Mouse (Mus musculus): ENCODE measurements around the gene Hist1h2an.
"Not testable (repeated sequence)": the region's sequence is repeated elsewhere in the genome, so short reads cannot be mapped to it uniquely, and the experiment has no call there.

Hist1h2an gene

DNA sequence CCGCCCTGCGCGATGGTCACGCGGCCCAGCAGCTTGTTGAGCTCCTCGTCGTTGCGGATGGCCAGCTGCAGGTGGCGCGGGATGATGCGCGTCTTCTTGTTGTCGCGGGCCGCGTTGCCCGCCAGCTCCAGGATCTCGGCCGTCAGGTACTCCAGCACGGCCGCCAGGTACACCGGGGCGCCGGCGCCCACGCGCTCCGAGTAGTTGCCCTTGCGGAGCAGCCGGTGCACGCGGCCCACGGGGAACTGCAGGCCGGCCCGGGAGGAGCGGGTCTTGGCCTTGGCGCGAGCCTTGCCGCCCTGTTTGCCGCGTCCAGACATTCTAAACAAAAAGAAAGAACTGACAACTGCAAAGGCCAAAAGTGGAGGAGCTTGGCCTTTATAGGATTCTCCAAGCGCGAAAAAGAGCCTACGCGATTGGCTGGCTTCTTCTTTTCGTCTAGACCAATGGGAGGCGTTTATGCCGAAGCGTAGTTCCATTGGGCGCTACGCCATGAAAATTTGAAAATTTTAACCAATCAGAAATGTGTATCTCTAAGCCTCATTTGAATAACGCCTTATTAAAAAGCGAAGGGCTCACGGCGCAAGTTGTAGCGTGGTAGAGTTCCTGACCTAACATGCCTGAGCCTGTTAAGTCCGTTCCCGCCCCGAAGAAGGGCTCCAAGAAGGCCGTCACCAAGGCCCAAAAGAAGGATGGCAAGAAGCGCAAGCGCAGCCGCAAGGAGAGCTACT lies at the start of gene Hist1h2an, which contains the start of gene Hist1h2bp:
Gene Hist1h2an (minus strand): TSS at position 320 of the 731 bp plus-strand sequence.
Gene Hist1h2bp (plus strand): TSS at position 563 of the 731 bp plus-strand sequence.
- peak; percentile 91 for DNase-seq

DNA sequence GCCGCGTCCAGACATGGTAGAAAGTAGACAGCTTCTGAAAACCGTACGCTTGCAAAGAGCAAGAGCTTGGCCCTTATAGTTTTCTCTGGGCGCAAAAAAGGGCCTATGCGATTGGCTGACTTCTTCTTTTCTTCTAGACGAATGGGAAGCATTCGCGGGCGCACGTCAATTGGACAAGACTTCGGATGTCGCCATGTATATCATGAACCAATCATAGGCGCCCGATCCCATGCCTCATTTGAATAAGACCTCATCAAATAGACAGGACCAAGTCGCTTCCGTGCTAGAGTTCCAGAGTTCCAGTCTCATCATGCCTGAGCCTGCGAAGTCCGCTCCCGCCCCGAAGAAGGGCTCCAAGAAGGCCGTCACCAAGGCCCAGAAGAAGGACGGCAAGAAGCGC lies 46.4 kb upstream of the Hist1h2an start, which contains the start of the genes Hist1h2ap and Hist1h2br:
Gene Hist1h2ap (minus strand): TSS at position 47 of the 400 bp plus-strand sequence.
Gene Hist1h2br (plus strand): TSS at position 283 of the 400 bp plus-strand sequence.
- DNase-seq, result not testable (repeated sequence)

DNA sequence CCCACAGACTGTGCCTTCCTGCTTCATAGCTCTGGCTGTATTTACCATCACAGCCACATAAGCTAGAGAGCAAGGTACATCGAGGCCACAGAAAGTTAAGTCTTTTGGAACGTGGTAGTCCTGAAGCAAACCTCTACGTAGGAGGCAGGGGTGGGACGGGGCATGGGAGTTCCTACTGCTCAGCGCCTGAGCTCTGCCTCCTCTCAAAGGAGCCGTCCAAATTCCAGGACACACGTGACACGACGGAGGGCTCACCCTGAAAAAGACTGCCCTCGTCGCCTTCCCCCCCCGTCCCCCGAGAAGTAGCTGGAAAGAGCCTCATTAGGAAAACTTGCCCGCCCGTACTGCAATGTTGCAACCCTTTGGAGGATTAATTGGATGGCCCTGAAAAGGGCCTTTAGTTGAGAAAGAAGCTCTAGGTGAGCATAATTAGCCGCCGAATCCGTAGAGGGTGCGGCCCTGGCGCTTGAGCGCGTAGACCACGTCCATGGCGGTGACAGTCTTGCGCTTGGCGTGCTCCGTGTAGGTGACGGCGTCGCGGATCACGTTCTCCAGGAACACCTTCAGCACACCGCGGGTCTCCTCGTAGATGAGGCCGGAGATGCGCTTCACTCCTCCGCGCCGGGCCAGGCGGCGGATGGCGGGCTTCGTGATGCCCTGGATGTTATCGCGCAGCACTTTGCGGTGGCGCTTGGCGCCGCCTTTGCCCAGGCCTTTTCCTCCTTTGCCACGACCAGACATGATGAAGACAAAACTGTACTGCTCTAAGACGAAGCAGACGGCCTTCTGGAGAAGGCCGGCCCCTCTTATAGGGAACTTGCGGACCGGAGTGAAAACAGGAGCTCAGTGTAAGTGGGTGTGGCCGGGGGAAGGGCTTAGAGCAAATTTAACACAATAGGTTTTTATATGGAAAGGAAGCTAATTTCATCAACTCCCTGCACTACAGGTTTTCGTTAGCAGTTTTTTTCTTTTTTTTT lies 44.7 kb upstream of the Hist1h2an start, which contains the start of gene Hist1h4n:
Gene Hist1h4n (minus strand): TSS at position 779 of the 977 bp plus-strand sequence.
- peak; percentile 31 for DNase-seq

DNA sequence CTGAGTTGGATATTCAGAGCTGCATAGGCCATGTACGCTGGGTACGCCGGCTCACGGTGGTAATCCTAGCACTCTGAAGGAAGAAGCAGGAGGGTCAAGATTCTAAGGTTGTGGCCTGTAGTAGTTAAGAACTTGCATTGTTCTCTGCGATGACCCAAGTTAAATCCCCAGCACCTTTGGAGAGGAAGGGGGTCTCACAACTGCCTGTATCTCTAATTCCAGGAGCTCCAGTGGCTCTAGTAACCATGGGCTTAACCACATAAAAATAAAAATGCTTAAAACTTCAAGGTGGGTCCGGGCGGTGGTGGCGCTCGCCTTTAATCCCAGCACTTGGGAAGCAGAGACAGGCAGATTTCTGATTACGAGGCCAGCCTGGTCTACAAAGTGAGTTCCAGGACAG lies 43.3 kb upstream of the Hist1h2an start:
- no peak for DNase-seq

DNA sequence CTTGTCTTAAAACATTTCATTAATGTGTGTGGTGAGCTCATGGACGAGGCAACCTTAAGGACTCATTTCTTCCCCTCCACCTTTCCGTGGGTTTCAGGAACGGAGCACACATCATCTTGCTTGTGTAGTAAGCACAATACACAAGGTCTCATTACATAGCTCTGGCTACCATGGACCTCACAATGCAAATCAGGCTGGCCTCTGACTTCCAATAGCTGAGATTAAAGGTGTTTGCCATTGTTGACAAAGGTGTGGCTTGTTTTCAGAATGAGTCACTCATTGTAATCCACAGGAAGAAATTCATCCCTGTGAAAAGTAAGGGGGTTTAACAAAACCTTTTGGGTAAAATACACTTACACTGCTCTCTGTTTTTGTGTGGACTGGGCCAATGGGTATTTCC lies 41.5 kb upstream of the Hist1h2an start:
- no peak for DNase-seq

DNA sequence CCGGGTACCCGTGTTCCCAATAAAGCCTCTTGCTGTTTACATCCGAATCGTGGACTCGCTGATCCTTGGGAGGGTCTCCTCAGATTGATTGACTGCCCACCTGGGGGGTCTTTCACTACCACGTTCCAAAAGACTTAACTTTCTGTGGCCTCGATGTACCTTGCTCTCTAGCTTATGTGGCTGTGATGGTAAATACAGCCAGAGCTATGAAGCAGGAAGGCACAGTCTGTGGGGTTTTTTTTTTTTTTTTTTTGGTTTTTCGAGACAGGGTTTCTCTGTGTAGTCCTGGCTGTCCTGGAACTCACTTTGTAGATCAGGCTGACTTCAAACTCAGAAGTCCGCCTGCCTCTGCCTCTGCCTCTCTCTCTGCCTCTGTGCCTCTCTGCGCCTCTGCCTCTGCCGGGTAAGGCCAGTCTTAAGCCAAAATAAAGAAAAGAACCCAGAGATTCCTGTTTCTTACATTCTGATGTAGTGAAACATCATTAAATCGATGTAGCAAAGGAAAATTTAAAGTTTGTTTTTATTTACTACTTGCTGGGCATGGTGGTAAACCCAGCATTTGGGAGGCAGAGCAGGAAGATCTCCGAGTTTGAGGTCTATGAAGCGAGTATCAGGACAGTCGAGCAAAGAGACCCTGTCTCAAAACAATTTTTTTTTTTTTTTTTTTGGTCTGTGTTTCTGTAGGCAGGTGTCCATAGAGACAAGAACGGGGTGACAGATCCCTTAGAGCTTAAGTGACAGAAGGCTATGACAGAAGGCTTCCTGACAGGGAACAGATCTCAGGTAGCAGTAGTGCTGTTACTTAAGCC lies 33.3 kb upstream of the Hist1h2an start:
- DNase-seq, result not testable (repeated sequence)

DNA sequence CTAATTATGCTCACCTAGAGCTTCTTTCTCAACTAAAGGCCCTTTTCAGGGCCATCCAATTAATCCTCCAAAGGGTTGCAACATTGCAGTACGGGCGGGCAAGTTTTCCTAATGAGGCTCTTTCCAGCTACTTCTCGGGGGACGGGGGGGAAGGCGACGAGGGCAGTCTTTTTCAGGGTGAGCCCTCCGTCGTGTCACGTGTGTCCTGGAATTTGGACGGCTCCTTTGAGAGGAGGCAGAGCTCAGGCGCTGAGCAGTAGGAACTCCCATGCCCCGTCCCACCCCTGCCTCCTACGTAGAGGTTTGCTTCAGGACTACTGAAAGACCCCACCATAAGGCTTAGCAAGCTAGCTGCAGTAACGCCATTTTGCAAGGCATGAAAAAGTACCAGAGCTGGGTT lies 25.1 kb upstream of the Hist1h2an start:
- DNase-seq, result not testable (repeated sequence)

DNA sequence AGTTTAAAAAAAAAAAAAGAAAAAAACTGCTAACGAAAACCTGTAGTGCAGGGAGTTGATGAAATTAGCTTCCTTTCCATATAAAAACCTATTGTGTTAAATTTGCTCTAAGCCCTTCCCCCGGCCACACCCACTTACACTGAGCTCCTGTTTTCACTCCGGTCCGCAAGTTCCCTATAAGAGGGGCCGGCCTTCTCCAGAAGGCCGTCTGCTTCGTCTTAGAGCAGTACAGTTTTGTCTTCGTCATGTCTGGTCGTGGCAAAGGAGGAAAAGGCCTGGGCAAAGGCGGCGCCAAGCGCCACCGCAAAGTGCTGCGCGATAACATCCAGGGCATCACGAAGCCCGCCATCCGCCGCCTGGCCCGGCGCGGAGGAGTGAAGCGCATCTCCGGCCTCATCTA lies 24.5 kb upstream of the Hist1h2an start, which contains the start of gene Hist1h4m:
Gene Hist1h4m (plus strand): TSS at position 208 of the 400 bp plus-strand sequence.
- DNase-seq, result peak; percentile 42

DNA sequence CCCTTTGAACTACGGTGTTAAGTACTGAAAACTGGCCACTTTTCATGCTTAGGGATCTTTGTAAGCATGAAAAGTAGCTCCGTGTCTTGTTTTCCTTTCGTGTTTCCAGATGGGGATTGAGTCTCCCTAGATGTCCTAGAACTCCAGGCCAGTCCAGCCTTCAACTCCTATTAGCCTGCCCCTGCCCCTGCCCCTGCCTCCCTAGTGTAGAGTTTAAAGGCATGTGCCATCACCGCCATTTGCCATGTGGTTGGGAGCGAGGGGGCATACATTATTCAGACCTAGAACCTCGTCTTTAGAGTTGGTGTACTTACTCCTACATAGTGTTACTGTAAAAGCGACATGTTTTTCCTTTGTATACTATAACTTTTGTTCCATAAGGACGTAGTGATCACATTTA lies 24.1 kb upstream of the Hist1h2an start:
- DNase-seq, result not testable (repeated sequence)

DNA sequence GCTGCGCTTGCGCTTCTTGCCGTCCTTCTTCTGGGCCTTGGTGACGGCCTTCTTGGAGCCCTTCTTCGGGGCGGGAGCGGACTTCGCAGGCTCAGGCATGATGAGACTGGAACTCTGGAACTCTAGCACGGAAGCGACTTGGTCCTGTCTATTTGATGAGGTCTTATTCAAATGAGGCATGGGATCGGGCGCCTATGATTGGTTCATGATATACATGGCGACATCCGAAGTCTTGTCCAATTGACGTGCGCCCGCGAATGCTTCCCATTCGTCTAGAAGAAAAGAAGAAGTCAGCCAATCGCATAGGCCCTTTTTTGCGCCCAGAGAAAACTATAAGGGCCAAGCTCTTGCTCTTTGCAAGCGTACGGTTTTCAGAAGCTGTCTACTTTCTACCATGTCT lies 23.1 kb upstream of the Hist1h2an start, which contains the start of the genes Hist1h2bq and Hist1h2ao:
Gene Hist1h2bq (minus strand): TSS at position 125 of the 400 bp plus-strand sequence.
Gene Hist1h2ao (plus strand): TSS at position 393 of the 400 bp plus-strand sequence.
- not testable (repeated sequence) for DNase-seq

DNA sequence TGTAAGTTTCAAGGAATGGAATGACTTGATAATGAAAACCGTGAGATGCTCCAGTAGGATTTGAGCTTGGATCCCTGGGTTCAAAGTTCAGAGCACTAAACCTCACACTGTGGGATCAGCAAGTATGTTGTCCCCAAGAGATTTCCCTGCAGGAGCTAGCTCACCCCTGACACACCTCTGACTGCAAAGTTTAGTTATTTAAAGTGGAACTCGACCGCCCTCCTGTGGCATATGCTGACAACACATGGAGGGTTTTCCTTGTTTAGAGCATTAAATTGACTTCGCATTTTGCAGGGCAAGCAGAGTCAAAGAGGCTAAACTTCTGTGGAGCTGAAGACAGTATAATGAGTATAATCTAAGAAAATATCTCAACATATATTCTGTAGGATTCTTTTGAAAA lies 16.0 kb upstream of the Hist1h2an start:
- not testable (repeated sequence) for DNase-seq

DNA sequence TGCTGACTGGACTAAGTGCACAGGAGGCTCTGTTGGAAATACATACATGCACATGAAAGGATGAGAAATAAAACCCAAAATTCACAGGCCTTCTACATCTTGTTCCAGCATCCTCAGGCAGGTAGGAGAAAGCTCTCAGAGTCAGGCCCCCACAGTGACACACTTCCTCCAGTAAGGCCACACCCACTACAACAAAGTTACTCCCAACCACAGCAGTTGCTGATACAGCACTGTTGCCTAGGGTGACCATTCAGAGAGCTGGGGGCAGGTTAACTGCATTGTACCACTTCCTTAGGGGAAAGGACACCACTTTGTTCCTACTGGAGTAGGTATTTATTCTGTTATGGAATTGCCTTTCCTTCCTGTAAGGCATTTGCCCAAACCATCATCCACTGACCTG lies 10.1 kb upstream of the Hist1h2an start:
- DNase-seq, result not testable (repeated sequence)

DNA sequence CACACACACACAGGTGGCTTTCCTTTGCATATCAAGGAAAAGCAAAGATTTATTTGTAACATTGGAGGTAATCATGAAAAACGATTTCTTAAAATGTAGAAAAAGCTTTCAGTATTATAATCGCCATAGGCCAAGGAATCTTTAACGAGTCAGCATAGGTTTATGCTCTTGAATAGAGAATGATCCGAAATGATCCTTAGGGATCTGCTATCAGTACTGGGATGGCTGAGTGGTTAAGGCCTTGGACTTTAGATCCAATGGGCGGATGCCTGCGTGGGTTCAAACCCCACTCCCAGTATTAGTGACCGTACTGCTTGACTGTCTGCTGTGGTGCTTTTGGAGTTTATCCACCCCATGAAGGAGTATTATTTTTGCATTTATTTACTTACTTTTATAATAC lies 8.6 kb upstream of the Hist1h2an start:
- no peak for DNase-seq

DNA sequence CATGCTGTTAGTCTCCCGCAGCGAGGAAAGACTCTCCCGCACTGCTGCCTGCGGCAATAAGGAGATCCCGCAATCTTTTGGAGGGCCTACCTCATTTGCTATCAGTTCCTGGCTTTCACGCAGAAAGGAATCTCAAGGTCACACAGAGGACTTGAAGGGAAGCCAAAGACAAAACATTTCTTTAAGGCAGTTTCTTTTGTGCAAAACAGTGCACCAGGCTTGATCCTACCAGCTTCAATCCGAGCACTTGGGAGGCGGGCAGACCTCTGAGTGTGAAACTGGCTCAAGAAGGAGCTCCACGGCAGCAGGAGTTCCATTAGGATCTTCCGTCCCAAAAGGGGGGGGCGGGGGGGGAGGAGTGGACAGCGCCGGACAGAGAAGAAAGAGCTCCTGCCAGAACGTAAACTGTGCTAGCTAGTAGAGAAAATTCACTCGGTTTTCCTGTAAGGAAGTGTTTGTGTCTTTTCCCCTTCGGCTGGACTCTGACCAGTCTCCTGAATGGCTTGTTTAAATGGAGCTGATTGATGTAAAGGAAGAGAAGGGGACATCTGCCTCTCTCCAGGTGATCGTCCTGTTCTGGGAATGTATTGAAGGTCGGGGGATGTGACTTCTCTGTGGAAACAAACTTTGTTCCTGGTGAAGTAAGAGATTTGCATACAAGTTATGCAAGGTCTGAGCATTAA lies 3.7 kb upstream of the Hist1h2an start:
- no peak for DNase-seq

DNA sequence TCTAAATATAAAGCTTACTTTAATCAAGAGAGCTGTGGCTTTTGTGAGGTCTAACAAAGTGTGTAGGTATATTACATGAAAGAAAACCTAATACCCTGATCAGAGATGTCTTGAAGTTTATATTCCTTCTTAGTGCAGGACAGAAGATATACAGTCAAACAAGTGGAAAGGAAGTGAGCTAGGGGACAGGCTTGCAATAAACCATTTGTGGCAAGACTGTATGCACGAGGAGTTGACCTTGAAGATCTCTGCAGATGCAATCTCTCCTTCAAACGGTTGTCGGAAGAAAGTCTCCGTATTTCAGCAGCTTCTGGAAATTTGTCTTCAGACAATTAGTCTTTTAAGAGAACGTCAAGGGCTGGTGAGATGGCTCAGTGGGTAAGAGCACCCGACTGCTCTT lies 2.9 kb upstream of the Hist1h2an start:
- DNase-seq, result no peak

DNA sequence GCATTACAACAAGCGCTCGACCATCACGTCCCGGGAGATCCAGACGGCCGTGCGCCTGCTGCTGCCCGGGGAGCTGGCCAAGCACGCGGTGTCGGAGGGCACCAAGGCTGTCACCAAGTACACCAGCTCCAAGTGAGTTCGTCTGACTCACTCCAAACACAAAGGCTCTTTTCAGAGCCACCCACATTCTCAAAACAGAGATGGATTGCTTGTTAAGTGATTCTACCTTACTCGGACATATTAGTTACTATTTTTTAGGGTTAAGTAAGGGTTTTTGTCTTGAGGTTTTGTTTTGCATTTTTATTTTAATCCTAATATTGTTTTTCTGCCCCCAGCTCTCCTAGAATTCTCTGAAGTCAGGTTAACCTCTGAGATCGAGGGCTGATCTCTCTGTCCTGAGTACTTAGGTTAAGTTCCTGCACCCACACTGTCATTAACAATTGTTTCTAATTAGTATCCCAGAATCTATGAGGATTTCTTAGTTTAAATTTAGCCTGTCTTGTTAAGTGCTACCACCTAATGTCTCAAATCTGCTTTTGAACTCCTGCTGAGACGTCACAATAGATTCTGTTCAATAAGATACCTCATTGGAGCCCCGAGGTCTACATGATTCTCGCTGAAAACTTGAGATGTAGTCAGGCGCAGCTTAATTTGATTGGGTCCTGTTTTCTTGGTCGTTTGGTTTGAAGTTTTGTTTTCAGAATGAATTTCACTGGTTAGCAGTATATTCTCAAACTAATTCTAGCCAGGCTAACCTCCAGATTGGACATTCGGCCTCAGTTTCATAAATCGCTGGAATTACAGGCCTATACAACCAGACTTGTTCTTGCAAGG lies 959 bp upstream of the Hist1h2an start:
- DNase-seq, result no peak

DNA sequence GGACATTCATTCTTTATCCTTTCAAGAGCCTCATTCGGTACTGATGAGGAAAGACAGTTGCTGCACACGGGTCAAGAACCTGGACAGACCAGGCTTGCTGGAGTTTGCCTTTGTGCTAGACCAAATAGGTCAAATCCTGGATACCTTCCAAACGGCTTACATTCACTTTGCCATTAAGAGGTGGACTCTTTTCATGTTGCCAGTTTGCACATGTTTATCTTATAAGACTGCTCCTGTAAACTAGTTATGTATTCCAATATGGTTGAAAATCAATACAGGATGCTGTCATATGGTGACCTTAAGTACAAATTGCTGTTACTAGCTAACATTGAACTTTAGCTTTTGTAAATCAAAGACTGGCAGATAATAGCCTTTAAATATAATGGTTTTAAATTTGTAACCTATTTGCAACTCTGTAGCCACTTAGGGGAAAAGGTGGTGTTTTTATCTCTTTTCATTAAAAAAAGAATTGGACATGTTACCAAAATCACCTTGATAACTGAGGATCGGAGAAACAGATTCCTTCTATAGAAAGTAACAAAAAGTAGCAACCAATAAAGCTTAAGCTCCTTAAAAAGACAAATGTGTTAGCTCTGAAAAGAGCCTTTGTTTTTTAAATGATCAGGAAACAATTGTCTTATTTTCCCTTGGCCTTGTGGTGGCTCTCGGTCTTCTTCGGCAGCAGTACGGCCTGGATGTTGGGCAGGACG lies 674 bp downstream of the Hist1h2an start:
- no peak for DNase-seq

DNA sequence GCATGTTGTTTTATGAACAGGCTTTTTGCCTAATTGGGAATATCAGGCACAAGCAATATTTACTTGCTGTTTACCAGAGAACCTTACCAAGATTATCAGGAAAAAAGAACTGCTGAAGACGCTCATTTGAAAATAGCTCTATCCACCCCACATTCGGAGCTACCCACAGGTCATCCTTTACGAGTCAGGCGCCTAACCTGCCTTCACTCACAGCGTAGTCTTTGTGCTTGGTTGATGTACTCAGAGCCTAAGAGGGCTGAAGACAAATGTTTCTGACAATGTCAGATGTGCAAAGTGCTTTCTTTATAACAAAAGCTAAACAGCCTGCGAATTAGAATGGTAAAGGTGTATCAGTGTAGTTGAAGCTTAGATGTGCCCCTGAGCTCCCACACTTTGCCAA lies 2.7 kb downstream of the Hist1h2an start:
- no peak for DNase-seq

DNA sequence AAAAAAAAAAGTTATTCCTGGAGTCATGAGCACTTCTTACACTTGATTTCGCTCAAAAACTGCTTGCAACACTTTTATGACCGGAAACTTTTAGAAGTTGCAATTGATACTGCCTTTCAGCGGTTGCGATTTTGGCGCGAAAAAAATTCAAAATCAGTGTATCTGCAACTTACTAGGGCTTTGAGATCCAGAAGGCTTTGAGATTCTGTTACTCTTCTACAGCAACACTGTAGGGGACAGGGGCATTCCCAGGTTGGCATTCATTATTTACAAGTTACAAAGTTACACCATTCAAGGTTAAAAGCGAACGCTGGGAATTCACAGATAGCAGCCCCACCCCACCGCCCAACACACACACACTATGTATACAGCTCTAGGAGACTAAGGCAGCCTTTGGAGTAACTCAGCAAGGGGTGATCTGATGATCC lies 3.3 kb downstream of the Hist1h2an start:
- no peak for DNase-seq

DNA sequence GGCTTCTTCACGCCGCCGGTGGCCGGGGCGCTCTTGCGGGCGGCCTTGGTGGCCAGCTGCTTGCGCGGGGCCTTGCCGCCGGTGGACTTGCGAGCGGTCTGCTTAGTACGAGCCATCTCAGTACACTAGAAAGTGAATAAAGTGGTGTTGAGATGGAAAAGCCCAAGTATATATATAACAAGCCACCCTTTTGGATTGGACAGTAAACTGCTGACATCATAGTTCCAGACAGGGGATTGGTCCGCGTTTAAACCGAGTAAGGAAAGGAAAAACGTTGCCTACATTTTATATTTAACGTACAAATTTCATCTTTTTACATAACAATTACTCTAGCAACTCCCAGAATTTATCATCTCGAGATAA lies 3.8 kb downstream of the Hist1h2an start, which contains the start of gene Hist1h3i:
Gene Hist1h3i (minus strand): TSS at position 116 of the 363 bp plus-strand sequence.
- peak; percentile 80 for DNase-seq
